Mouse (Mus musculus) testis, adult 2 months (tissue): ENCODE measurements around the gene Mark2.

Experiments used
- CTCF ChIP-seq: fragments of 200-500 bp; IDR thresholded peaks from 2 replicates; pipeline ENCODE4 v1.5.1; 2012; ENCODE audit warnings: low read depth, mild to moderate bottlenecking, inconsistent platforms, low read length, moderate library complexity; ENCODE audit not compliant: control insufficient read depth, insufficient read depth, insufficient replicate concordance
- POLR2A ChIP-seq: fragments of 200-500 bp; IDR thresholded peaks from 2 replicates; pipeline ENCODE4 v1.6.1; 2012; ENCODE audit warnings: low read depth, mild to moderate bottlenecking, inconsistent platforms, low read length, moderate library complexity; ENCODE audit not compliant: control insufficient read depth

GRCm38 (mm10) chr19:7309738-7310330 is 31.8 kb downstream of the Mark2 start:
- TF ChIP-seq POLR2A: no peak
- no peak for TF ChIP-seq CTCF
